Mouse (Mus musculus) neural tube, embryonic 11.5 days (tissue): Measurements from ENCODE around the gene Epas1. TPM values are rescaled to one million over a fixed set of nuclear protein-coding genes. Genes with fewer than 3 reads are reported as not detected.

Experiments used
- ATAC-seq: fragments of 200-750 bp; cut with Nextera tagmentation; 2 replicates; pipeline ENCODE4 v1.8.0; 2017; ENCODE audit warnings: moderate number of reproducible peaks, mild to moderate bottlenecking, moderate TSS enrichment, moderate library complexity; ENCODE audit not compliant: insufficient read depth, low FRiP score, low TSS enrichment
- DNase-seq: peaks from one replicate; pipeline ENCODE4 v3.0.0-alpha.2; 2015; ENCODE audit warnings: low spot score
- H3K27ac ChIP-seq: fragments of 300-500 bp; sonication (generic); 2 replicates; pipeline ENCODE4 v1.5.1; 2014; ENCODE audit warnings: low read depth, mild to moderate bottlenecking, low read length
- H3K27me3 ChIP-seq: fragments of 300-500 bp; sonication (generic); 2 replicates; pipeline ENCODE4 v1.6.1; 2014; ENCODE audit warnings: mild to moderate bottlenecking, low read length, mixed read lengths; ENCODE audit not compliant: control insufficient read depth, insufficient read depth
- H3K36me3 ChIP-seq: fragments of 300-500 bp; sonication (generic); 2 replicates; pipeline ENCODE4 v1.6.1; 2014; ENCODE audit warnings: mild to moderate bottlenecking, low read length, moderate library complexity, mixed read lengths; ENCODE audit not compliant: control insufficient read depth, insufficient read depth
- H3K4me1 ChIP-seq: fragments of 300-500 bp; sonication (generic); 2 replicates; pipeline ENCODE4 v1.6.1; 2014; ENCODE audit warnings: low read length, mixed read lengths; ENCODE audit not compliant: control insufficient read depth, insufficient read depth
- H3K4me2 ChIP-seq: fragments of 300-500 bp; sonication (generic); 2 replicates; pipeline ENCODE4 v1.6.1; 2014; ENCODE audit warnings: low read depth, mild to moderate bottlenecking, moderate library complexity
- H3K4me3 ChIP-seq: fragments of 300-500 bp; sonication (generic); 2 replicates; pipeline ENCODE4 v1.5.1; 2014; ENCODE audit warnings: low read depth, low read length
- H3K9ac ChIP-seq: fragments of 300-500 bp; sonication (generic); 2 replicates; pipeline ENCODE4 v1.6.1; 2014; ENCODE audit warnings: mild to moderate bottlenecking, low read length
- H3K9me3 ChIP-seq: fragments of 300-500 bp; sonication (generic); 2 replicates; pipeline ENCODE4 v1.6.1; 2016; ENCODE audit warnings: low read length; ENCODE audit not compliant: control insufficient read depth
- WGBS: fragments of 180-500 bp; shearing (Covaris S2); extraction: QIAGEN DNeasy Blood & Tissue Kit; methylation state at CpG from one replicate; pipeline ENCODE4 v1.1.7; 2014; 5-methylcytosine and 5-hydroxymethylcytosine counted together
- polyA plus RNA-seq: library from polyadenylated mRNA; unstranded; fragments of >200 nt; fragmentation: Nextera tagmentation; extraction: Ambion mirVana; gene quantifications from 2 replicates; pipeline ENCODE4 v1.2.1, GENCODE M21; 2014

The Epas1 gene
- polyA plus RNA-seq, 1 experiment from 2014 or later: 8.7 TPM

DNA sequence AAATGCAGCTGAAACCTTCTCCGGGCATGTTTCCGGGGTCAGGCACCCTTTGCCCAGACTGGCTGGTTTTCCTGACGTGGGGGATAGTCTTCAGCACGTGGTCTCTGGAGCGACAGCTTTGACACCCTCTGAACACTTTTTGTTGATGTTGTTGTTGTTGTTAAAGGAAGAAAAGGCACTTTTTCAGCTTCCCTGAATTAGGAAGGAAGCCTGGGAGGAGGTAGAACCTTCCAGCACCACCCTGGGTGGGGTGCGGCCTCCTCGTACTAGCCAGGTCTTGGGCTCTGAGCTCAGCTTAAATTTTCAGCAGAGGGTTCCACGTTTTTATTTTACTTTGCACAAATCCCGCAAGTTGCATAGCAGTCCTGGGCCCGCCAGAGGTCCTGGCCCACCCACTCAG lies 49.6 kb downstream of the Epas1 start:
- Histone ChIP-seq H3K4me1 (0 out of 2 replicates have a peak, but pooled peaks cover 4% of the 10 kb centered on the region), H3K27me3 (no peaks in the 10 kb centered on the region), H3K36me3 (no peaks in the 10 kb centered on the region), H3K9me3 (no peaks in the 10 kb centered on the region), H3K27ac (no peak overlapping the region), H3K4me2 (no peak overlapping the region), H3K9ac (no peak overlapping the region), H3K4me3 (no peak overlapping the region)
- DNase-seq (no peak), ATAC-seq (no peak)
- 78% methylated on average over 10 of the region's 10 CpGs for WGBS

GRCm38 (mm10) chr17:86803653-86804052 lies 50.2 kb downstream of the Epas1 start:
- no peak overlapping the region for H3K4me2 ChIP-seq

GRCm38 (mm10) chr17:86812029-86812428 lies 58.5 kb downstream of the Epas1 start:
- no peak overlapping the region for H3K9ac ChIP-seq

More at GRCm38 (mm10) chr17:86803653-86804052, 50.2 kb downstream of the Epas1 start:
- DNase-seq (no peak), ATAC-seq (no peak)
- no peak overlapping the region for H3K27ac ChIP-seq
- no peaks in the 10 kb centered on the region for H3K36me3 ChIP-seq
- no peaks in the 10 kb centered on the region for H3K9me3 ChIP-seq
- no peak overlapping the region for H3K9ac ChIP-seq
- WGBS: 88% methylated on average over 5 of the region's 5 CpGs
- H3K4me3 ChIP-seq: no peak overlapping the region
- no peaks in the 10 kb centered on the region for H3K27me3 ChIP-seq
- no peaks in the 10 kb centered on the region for H3K4me1 ChIP-seq

DNA sequence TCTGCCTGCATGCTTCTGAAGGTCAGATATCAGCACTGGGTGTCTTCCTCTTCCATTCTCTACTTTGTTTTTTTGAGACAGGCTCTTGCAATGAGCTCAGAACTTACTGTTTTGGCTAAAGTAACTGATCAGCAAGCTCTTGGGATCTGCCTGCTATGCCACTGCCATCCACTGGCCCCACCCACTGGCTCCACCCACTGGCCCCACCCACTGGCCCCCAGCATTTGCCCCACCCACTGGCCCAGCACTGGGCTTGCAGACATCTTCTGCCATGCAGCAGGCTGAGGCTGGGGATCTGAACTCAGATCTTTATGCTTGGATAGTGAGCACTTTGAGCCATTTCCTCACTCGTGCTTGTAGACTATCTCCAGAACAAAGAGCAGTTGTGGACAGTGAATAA lies 60.8 kb downstream of the Epas1 start:
- no peak for DNase-seq
- no peak for ATAC-seq
- 43% methylated on average over 1 of the region's 1 CpGs for WGBS
- H3K27ac ChIP-seq: no peak overlapping the region
- no peak overlapping the region for H3K4me2 ChIP-seq
- no peak overlapping the region for H3K4me3 ChIP-seq
- no peaks in the 10 kb centered on the region for H3K36me3 ChIP-seq
- H3K27me3 ChIP-seq: no peaks in the 10 kb centered on the region
- H3K4me1 ChIP-seq: no peaks in the 10 kb centered on the region
- no peaks in the 10 kb centered on the region for H3K9me3 ChIP-seq
- H3K9ac ChIP-seq: no peak overlapping the region

More at GRCm38 (mm10) chr17:86812029-86812428, 58.5 kb downstream of the Epas1 start:
- ATAC-seq (no peak), DNase-seq (peak; percentile 51)
- 3% methylated on average over 4 of the region's 4 CpGs for WGBS
- H3K4me3 ChIP-seq: no peak overlapping the region
- H3K27ac ChIP-seq: no peak overlapping the region
- no peaks in the 10 kb centered on the region for H3K4me1 ChIP-seq
- H3K27me3 ChIP-seq: no peaks in the 10 kb centered on the region
- H3K4me2 ChIP-seq: no peak overlapping the region
- H3K9me3 ChIP-seq: no peaks in the 10 kb centered on the region
- H3K36me3 ChIP-seq: no peaks in the 10 kb centered on the region

DNA sequence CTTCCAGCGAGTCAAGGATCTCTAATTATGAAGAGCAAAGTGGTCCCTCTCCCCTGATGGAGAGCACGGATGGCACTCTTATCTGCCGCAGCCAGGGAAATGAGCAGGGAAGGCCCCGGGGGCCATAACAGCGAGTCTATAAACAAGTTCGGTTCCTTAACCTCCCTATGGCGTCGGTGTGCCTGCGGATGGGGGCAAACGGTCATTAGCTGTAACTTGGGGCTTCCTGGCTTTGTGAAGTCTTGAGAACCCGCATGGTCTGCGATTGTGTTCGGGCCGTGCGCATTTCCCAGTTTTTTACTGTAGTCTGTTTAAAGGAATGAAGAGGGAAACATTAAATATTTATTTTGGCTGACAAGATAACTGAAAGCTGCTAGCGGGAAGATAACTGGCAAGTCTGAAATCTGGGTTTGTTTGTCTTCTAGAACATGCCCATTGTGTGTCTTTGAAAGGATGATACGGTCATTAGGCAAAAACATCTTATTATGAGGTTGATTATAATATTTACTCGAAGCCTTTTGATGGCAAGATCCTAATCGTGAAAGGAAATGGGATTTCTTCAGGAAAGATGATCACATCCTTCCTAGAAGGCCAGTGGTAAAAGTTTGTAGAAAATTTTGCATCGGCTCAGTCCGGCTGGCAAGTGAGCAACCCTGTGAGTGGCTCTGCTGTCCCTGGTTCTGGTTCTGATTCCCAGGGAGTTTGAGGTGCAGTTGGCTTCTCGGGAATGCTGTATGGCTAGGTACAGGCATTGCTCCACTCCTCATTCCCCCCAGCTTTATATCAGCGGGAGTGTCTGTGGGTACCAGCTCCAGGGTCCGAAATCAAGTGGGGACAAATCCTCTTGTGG lies 61.7 kb downstream of the Epas1 start:
- DNase-seq (no peak), ATAC-seq (no peak)
- Histone ChIP-seq H3K9ac (no peak overlapping the region), H3K9me3 (no peaks in the 10 kb centered on the region), H3K4me1 (no peaks in the 10 kb centered on the region), H3K36me3 (no peaks in the 10 kb centered on the region), H3K4me3 (no peak overlapping the region), H3K4me2 (no peak overlapping the region), H3K27ac (no peak overlapping the region), H3K27me3 (no peaks in the 10 kb centered on the region)
- 82% methylated on average over 24 of the region's 24 CpGs for whole genome bisulfite sequencing

- Histone ChIP-seq H3K4me3 (no peak overlapping the region), H3K9me3 (no peaks in the 10 kb centered on the region), H3K9ac (no peak overlapping the region), H3K4me2 (no peak overlapping the region), H3K36me3 (no peaks in the 10 kb centered on the region), H3K27ac (no peak overlapping the region), H3K27me3 (no peaks in the 10 kb centered on the region), H3K4me1 (no peaks in the 10 kb centered on the region)
- WGBS: 91% methylated on average over 8 of the region's 8 CpGs
- ATAC-seq (no peak), DNase-seq (no peak)
These were observed 68.7 kb downstream of the Epas1 start for GRCm38 (mm10) chr17:86822017-86822737.

GRCm38 (mm10) chr17:86824502-86825162 lies 71.1 kb downstream of the Epas1 start:
- no peak overlapping the region for H3K27ac ChIP-seq
- no peak overlapping the region for H3K4me3 ChIP-seq
- DNase-seq (no peak), ATAC-seq (no peak)
- 90% methylated on average over 18 of the region's 18 CpGs for whole genome bisulfite sequencing
- H3K9ac ChIP-seq: no peak overlapping the region
- H3K36me3 ChIP-seq: no peaks in the 10 kb centered on the region
- no peaks in the 10 kb centered on the region for H3K27me3 ChIP-seq
- H3K9me3 ChIP-seq: no peaks in the 10 kb centered on the region
- H3K4me1 ChIP-seq: no peaks in the 10 kb centered on the region
- no peak overlapping the region for H3K4me2 ChIP-seq

DNA sequence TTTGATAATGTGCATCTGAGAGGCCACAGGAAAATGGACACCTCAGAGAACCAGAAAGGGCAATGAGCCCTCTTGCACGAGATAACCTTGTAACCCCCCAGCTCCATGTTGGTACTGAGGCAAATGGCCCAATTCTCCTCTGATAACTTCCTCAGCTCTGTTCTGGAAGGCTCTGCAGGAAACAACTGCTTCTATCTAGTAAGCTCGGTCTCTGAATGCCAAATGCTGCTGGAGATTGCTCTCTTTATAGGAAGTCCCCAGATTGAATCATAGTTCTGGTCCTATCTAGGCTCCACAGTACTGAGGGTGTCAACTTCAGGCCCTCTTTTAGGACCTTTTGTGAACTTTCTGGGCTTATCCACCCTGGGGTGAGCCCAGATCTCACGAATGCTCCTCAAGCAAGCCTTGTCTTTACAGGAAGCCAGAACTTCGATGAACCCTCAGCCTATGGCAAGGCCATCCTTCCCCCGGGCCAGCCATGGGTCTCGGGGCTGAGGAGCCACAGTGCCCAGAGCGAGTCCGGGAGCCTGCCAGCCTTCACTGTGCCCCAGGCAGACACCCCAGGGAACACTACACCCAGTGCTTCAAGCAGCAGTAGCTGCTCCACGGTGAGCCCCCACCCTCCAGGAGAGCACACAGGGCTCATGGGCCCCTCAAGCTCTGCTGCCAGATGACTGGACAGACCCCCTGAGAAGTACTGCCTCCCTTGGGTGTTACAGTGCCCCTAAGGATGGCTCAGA lies 71.8 kb downstream of the Epas1 start:
- Histone ChIP-seq H3K4me2 (no peak overlapping the region), H3K27me3 (no peaks in the 10 kb centered on the region), H3K27ac (no peak overlapping the region), H3K4me3 (no peak overlapping the region), H3K9ac (no peak overlapping the region), H3K9me3 (no peaks in the 10 kb centered on the region), H3K36me3 (no peaks in the 10 kb centered on the region), H3K4me1 (no peaks in the 10 kb centered on the region)
- ATAC-seq (no peak), DNase-seq (no peak)
- WGBS: 83% methylated on average over 9 of the region's 9 CpGs
